Comparison of ENCODE assay signal across 18 mouse cellular contexts in genomic region chr1:70067404-70067803, GRCm38 (mm10).
DNase-seq lines count a peak whose midpoint lies in the region.
"Had no signal": no experiment of that assay in that cellular context is flagged by ENCODE, and none has a peak within 500 bp of the region (broad histone marks: within the 10 kb centered on the region; RNA-seq: fewer than 3 reads in every experiment).

No protein-coding gene starts in this region.

- intact Hi-C loops in left cerebral cortex, postnatal 36 days (cut with DNase I): no loop called here

- peak; percentile 4 for DNase-seq in layer of hippocampus, adult 11-12 months (ENCODE audit: low spot score)
- no peak for DNase-seq in layer of hippocampus, postnatal 36 days
- DNase-seq in left cerebral cortex, adult 11 months (ENCODE audit: low spot score): peak; percentile 5
- DNase-seq in left cerebral cortex, postnatal 36 days (ENCODE audit: low spot score in 2 of 2): no peak
- DNase-seq in telencephalon, adult 2 months (ENCODE audit: low read depth, low spot score): peak; percentile 43
- no peak for DNase-seq in gastrocnemius, postnatal 25 days
- DNase-seq: adrenal gland, adult 2 months; adrenal gland, postnatal 14 days; cerebellum, adult 11 months; cerebellum, adult 2 months; cerebellum, adult 9-11 months; cerebellum, postnatal 36 days; embryo, embryonic 11 days; gastrocnemius, adult 2 months; gastrocnemius, postnatal 14 days; heart, adult 18-20 months; heart, postnatal 10 days; heart, postnatal 36 days had no signal

Comparison
In these comparisons a context has a peak if more than half of its experiments do, and no peak if none do; other contexts are left out.
1. DNase-seq: peak in layer of hippocampus, adult 11-12 months (single experiment), left cerebral cortex, adult 11 months (single experiment) and telencephalon, adult 2 months (single experiment); none in layer of hippocampus, postnatal 36 days (0 of 2), left cerebral cortex, postnatal 36 days (0 of 2) and gastrocnemius, postnatal 25 days (single experiment).